Mouse (Mus musculus): ENCODE measurements at regions not wholly inside any gene's neighbourhood (a gene's known extent, or its start where the extent isn't known, plus 50 kb on each side); places are given as distances from the start of the nearest gene placed in this dataset.

DNA sequence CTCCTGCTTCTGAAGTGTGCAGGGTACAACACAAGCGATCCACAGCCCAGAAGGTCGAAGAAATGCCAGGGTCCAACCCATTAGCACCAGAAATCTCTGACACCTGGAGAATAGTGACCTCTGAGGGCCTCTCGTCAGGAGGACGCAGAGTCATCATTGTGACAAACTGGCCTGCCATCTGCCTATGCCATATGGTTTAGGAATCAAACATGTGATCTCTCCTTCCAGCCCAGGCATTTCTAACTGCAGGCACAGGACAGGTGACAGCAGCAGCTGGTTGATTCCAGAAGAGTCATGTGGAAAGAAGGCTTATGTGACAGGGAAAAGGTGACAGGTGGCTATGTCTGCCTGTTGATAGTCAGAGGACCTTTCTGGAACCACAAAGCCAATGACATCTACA lies 476.0 kb upstream of the Vstm2b start:
- CTCF ChIA-PET = no interaction called here

GRCm38 (mm10) chr7:40429416-40429815 lies 468.7 kb upstream of the Vstm2b start:
- CTCF ChIA-PET = no interaction called here

DNA sequence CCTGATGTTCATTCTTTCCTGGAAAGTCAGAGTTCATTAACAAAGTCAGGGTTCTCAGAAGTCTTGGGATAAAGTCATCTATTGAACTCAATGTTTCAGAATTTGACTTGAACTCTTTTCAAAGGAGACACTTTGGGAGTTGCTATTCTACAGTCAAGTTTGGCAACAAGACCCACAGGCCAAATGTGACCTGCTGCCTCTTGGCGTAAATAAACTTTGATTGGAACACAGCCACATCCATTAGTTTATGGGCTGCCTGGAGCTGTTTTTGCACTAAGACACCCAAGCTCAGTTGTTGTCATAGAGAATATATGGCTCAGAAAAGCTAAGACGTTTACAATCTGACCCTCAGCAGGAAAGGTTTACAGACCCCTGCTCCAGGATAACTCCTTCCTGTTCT lies 464.2 kb upstream of the Vstm2b start:
- CTCF ChIA-PET = no interaction called here

DNA sequence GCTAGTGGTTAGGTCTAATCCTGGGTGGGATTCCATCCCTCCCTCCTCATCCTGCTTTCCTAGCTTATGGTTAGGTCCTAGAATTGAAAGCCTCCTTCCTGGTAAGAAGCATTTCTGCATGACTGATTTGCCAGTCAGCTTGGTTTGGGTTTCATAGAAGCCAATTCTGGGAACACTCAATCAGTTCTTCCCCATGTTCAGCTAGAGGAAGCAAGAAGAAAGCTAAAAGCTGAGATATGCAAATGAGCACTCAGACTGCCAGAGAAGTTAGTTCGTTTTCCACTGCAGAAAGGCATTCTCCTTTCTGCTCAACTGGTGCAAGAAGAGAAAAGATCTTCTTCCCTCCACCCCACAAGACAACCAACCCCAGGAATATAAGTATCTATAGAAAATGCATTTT lies 457.0 kb upstream of the Vstm2b start:
- CTCF ChIA-PET = no interaction called here

- CTCF ChIA-PET = no interaction called here
Observed at GRCm38 (mm10) chr7:40441786-40442185, 456.3 kb upstream of the Vstm2b start.

- CTCF ChIA-PET = no interaction called here
Observed at GRCm38 (mm10) chr7:40466382-40466781, 431.7 kb upstream of the Vstm2b start.

GRCm38 (mm10) chr7:40487256-40487655 lies 410.9 kb upstream of the Vstm2b start:
- CTCF ChIA-PET = no interaction called here

DNA sequence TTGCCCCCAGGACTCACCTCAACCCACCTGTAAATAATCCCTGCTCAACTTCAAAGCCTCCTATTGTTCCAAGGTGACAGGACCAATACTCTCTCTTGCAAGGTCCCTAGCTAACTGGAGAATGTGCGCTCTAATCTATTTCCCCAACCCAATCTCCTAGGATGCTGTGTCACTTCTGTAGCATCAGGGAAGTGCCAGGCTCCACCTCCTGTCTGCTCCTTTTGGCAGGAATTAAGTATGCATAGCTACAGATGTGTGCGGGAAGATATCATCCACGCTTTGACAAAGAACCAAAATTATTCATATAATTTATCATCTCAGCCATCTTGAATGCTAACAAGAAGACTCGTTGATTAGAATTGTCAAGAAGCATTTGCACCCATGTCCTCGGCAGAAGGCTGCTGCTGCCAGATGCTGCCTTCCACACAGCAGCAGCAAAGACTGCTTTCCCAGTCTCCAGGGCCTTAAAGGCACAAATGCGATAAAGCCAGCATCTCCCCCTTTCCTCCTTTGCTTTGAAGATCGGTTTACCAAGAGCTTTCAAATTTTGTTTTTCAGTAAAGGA lies 375.3 kb upstream of the Vstm2b start:
- CTCF ChIA-PET = no interaction called here

GRCm38 (mm10) chr7:40536601-40537000 lies 361.5 kb upstream of the Vstm2b start:
- CTCF ChIA-PET = no interaction called here

DNA sequence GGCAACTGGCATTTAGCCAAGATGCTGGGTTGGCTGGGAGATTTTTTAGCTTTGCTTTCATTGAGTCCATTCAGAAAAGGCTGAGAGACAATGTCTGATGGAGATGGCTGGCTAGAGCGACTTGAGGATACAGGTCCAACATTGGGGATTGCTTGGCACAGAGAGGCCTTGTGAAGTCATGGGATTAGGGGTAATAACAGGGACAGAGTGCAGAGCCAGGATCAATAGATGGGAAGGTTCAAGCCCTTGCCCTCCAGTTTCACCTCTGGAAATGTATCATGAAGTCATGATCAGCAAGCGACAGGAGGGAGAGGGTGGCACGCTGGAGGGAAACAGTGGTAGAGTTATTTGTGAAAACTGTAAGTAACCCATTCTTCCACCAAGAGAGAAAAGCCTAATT lies 360.5 kb upstream of the Vstm2b start:
- CTCF ChIA-PET = interaction anchor here (0.5 kb wide), 1 partner anchor 29 kb away, joined by 3 read pairs; no protein-coding TSS in a partner anchor

- CTCF ChIA-PET = no interaction called here
Observed at GRCm38 (mm10) chr7:40539789-40540188, 358.3 kb upstream of the Vstm2b start.

DNA sequence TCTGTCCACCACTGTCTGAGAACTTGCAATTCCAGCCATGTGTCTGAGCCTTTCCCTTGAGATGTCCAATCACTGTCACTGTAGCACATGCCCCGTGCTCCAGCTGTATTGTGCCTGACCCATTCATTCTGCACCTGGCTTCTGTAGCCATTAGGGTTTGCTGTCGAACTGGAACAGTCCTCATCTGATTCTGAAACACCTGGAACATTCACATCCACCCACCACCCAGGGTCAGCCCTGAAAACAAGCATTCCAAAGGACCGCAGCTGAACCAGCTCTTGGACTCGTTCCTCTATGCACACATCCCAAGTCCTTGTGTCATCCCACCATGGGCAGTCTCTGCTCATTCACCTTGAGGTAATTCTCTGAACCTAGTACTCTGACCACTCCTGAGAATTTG lies 356.8 kb upstream of the Vstm2b start:
- CTCF ChIA-PET = no interaction called here

- CTCF ChIA-PET = no interaction called here
Observed at GRCm38 (mm10) chr7:40563447-40564118, 334.5 kb upstream of the Vstm2b start.

GRCm38 (mm10) chr7:40575971-40576370 lies 322.2 kb upstream of the Vstm2b start:
- CTCF ChIA-PET = no interaction called here

GRCm38 (mm10) chr7:40577365-40577764 lies 320.8 kb upstream of the Vstm2b start:
- CTCF ChIA-PET = no interaction called here

- CTCF ChIA-PET = no interaction called here
Observed at GRCm38 (mm10) chr7:40620761-40621160, 277.4 kb upstream of the Vstm2b start.

DNA sequence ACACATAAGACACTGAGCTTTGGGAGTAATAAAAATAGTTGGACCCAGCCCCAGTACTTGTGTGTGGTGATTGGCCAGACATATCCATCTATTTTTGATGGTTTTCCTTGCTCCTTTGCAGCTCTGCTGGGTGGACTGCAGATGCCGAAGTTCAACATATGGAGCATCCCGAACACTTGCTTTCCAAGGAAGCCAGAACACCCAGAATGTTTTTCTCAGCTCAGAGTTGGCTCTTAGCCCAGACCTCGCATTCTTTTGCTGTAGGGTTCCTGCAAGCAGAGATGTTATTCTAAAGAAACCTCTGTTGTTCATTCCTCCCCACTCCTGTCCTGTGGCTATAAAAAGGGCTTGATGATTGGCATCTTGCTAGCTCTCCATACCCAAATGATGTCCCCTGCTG lies 275.3 kb upstream of the Vstm2b start:
- CTCF ChIA-PET = no interaction called here

DNA sequence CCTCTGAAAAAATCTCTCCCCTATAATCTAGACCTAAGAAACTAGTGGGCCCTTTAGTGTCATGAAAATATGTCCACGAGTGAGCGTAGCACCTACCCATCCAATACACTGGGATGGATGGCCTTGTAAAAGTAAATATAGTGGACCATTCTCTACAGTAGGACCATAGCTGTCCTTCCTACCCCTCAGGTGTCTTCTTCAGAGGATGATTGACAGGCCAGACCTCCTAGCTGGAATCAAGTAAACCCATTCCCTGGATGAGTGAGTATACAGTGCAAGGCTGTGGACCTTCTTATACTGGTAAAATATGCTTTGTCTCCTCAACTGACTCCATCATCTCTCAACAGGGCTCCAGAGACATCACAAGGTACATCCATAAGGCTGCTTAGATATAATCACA lies 274.8 kb upstream of the Vstm2b start:
- CTCF ChIA-PET = no interaction called here

DNA sequence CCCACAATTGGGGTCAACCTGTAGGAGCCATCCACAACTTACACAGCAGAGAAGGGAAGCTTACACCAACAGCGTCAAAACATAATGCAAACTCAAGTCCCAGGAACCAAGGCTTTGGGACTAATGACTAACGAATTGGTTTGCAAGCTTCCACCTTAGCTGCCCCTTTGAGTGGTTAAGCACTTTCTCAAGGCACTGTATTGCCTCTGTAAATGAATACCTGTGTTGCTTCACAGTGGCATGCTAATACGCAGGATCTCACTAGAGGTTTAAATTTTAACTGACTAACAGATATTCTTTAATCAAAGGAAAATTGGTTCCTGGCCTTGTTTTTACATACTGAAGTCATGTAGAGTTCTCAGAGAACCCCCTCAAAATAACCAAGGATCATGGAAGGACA lies 261.8 kb upstream of the Vstm2b start:
- CTCF ChIA-PET = no interaction called here

DNA sequence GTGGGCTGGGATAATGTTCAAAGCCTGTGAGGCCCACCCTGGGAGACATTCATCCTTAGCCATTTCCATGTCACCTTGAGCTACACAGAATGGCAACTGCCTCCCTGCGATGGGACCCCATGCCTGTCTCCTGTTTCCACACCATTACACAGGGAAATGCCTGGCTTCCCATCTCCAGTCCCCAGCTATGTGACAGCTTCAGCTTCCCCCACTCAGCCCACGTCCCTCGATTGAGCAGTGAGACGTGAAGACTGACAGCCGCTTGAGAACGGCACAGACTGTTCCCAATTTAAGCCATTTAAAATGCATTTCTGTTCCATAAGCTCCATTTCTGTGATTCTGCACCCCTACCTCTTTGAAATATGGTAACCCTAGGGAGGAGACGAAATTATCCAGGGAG lies 243.1 kb upstream of the Vstm2b start:
- CTCF ChIA-PET = no interaction called here

GRCm38 (mm10) chr7:40655391-40655790 lies 242.7 kb upstream of the Vstm2b start:
- CTCF ChIA-PET = no interaction called here

- CTCF ChIA-PET = no interaction called here
Observed at GRCm38 (mm10) chr7:40659662-40660061, 238.5 kb upstream of the Vstm2b start.

- CTCF ChIA-PET = no interaction called here
Observed at GRCm38 (mm10) chr7:40663781-40664180, 234.3 kb upstream of the Vstm2b start.

GRCm38 (mm10) chr7:40666625-40667024 lies 231.5 kb upstream of the Vstm2b start:
- CTCF ChIA-PET = no interaction called here

Measured in spleen, embryonic (tissue).